In the genomic region with DNA sequence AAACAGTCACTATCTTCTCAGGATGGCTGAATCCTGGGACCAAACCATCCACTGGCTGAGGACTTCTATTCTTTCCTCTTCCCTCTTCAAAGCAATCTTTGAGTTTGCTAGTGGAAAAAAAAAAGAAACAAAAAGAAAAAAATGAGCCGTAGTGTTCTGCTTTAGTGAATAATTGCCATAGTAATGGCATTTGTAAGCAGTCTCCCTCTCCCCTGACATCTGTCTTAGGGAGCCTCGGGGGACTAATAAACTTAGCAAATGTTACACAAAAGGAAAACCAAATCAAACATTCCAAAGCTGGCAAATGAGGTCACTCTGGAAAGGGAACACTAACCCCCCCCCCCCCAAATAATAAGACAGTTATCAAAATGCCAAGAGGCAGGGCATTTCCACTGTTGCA, we compare ENCODE assay signal across 27 mouse cellular contexts.
DNase-seq lines count a peak whose midpoint lies in the region; ATAC-seq and TF ChIP-seq lines count a peak whose summit lies in the region.
"Had no signal": no experiment of that assay in that cellular context is flagged by ENCODE, and none has a peak within 500 bp of the region (broad histone marks: within the 10 kb centered on the region; RNA-seq: fewer than 3 reads in every experiment).

No protein-coding gene starts in this region.

- H3K4me3 ChIP-seq in midbrain, embryonic 11.5 days (ENCODE audit: low read depth, low read length) = no peak overlapping the region
- no peak overlapping the region for H3K4me3 ChIP-seq in midbrain, embryonic 14.5 days (replicated peaks; ENCODE audit: low read depth, low read length)
- H3K4me3 ChIP-seq in C2C12 (ENCODE audit: insufficient read depth, poor library complexity, severe bottlenecking) = no peak overlapping the region
- H3K4me3 ChIP-seq: embryonic facial prominence, embryonic 10.5 days; embryonic facial prominence, embryonic 13.5 days; erythroblast, embryonic 14.5 days; forebrain, embryonic 12.5 days; forebrain, embryonic 15.5 days had no signal

- H3K9ac ChIP-seq in midbrain, embryonic 11.5 days (ENCODE audit: low read length) = no peak overlapping the region
- H3K9ac ChIP-seq in midbrain, embryonic 14.5 days (replicated peaks; ENCODE audit: low read length) = no peak overlapping the region
- H3K9ac ChIP-seq: embryonic facial prominence, embryonic 13.5 days; forebrain, embryonic 12.5 days; forebrain, embryonic 15.5 days; hindbrain, embryonic 14.5 days had no signal

- no peak overlapping the region for H3ac ChIP-seq in C2C12 (ENCODE audit: control insufficient read depth, insufficient read length, low read depth)

- no peaks in the 10 kb centered on the region for H3K79me3 ChIP-seq in C2C12 (ENCODE audit: low read depth)

- WGBS in midbrain, embryonic 11.5 days = 68% methylated on average over 2 of the region's 2 CpGs
- WGBS in midbrain, embryonic 14.5 days = 47% methylated on average over 2 of the region's 2 CpGs

- no peaks in the 10 kb centered on the region for H3K9me3 ChIP-seq in midbrain, embryonic 11.5 days (ENCODE audit: control insufficient read depth, low read length)
- no peaks in the 10 kb centered on the region for H3K9me3 ChIP-seq in midbrain, embryonic 14.5 days (ENCODE audit: control insufficient read depth, low read length)
- H3K9me3 ChIP-seq: embryonic facial prominence, embryonic 10.5 days; embryonic facial prominence, embryonic 13.5 days; forebrain, embryonic 12.5 days; forebrain, embryonic 15.5 days; G1E had no signal

- no peaks in the 10 kb centered on the region for H3K36me3 ChIP-seq in midbrain, embryonic 11.5 days (ENCODE audit: control insufficient read depth, insufficient read depth, low read length)
- no peaks in the 10 kb centered on the region for H3K36me3 ChIP-seq in midbrain, embryonic 14.5 days (ENCODE audit: control insufficient read depth, insufficient read depth, low read length)
- H3K36me3 ChIP-seq in C2C12 (ENCODE audit: control insufficient read depth, insufficient read depth) = no peaks in the 10 kb centered on the region
- H3K36me3 ChIP-seq: embryonic facial prominence, embryonic 10.5 days; embryonic facial prominence, embryonic 13.5 days; forebrain, embryonic 12.5 days; forebrain, embryonic 15.5 days; G1E had no signal

- no peak for ATAC-seq in midbrain, embryonic 11.5 days (ENCODE audit: low FRiP score)
- no peak for ATAC-seq in midbrain, embryonic 14.5 days (ENCODE audit: low FRiP score, low TSS enrichment)
- peak; percentile 88 for ATAC-seq in Patski
- ATAC-seq: activated CD4-positive, CD25-positive, alpha-beta regulatory T cell, adult 4 months; forebrain, embryonic 15.5 days had no signal

- no peak overlapping the region for H3K4me2 ChIP-seq in midbrain, embryonic 11.5 days
- H3K4me2 ChIP-seq in midbrain, embryonic 14.5 days (ENCODE audit: low read length) = no peak overlapping the region
- H3K4me2 ChIP-seq: embryonic facial prominence, embryonic 13.5 days; forebrain, embryonic 12.5 days; forebrain, embryonic 15.5 days; heart, embryonic 11.5 days; hindbrain, embryonic 14.5 days had no signal

- no peak for TF ChIP-seq CTCF in C2C12 (IDR thresholded peaks at IDR 0.05; ENCODE audit: control insufficient read depth, insufficient read depth, insufficient read length)
- TF ChIP-seq CTCF in Patski (IDR thresholded peaks at IDR 0.05) = no peak

- no peaks in the 10 kb centered on the region for H3K27me3 ChIP-seq in midbrain, embryonic 11.5 days (ENCODE audit: control insufficient read depth, insufficient read depth, low read length)
- H3K27me3 ChIP-seq in midbrain, embryonic 14.5 days (ENCODE audit: control insufficient read depth, insufficient read depth, low read length) = no peaks in the 10 kb centered on the region
- H3K27me3 ChIP-seq in C2C12 (ENCODE audit: control insufficient read depth, insufficient read depth, insufficient read length) (no peaks in the 10 kb centered on the region), Patski (peaks cover 4% of the 10 kb centered on the region)
- H3K27me3 ChIP-seq: CH12.LX; embryonic facial prominence, embryonic 13.5 days; forebrain, embryonic 12.5 days; forebrain, embryonic 15.5 days had no signal

- POLR2A ChIA-PET in Patski (lab: Charles Lee) = interaction anchor here (0.6 kb wide), 1 partner anchor 19 kb away, joined by 3 read pairs; no protein-coding TSS in a partner anchor

- H3K4me1 ChIP-seq in midbrain, embryonic 11.5 days (ENCODE audit: control insufficient read depth, insufficient read depth, low read length) = no peaks in the 10 kb centered on the region
- H3K4me1 ChIP-seq in midbrain, embryonic 14.5 days (ENCODE audit: control insufficient read depth, insufficient read depth, low read length) = no peaks in the 10 kb centered on the region
- H3K4me1 ChIP-seq: embryonic facial prominence, embryonic 10.5 days; embryonic facial prominence, embryonic 13.5 days; forebrain, embryonic 12.5 days; forebrain, embryonic 15.5 days had no signal

- peak; percentile 41 for DNase-seq in midbrain, embryonic 11.5 days (ENCODE audit: low spot score, missing footprints)
- DNase-seq in midbrain, embryonic 14.5 days = no peak
- peak; percentile 17 for DNase-seq in Patski (ENCODE audit: low read depth, low spot score)
- DNase-seq in forelimb bud, embryonic 11.5 days (ENCODE audit: low read depth, low spot score) = peak; percentile 6
- no peak for DNase-seq in adrenal gland, postnatal 25 days
- no peak for DNase-seq in kidney, postnatal 14 days
- DNase-seq in spleen, adult 18-20 months = no peak
- DNase-seq: adrenal gland, postnatal 10 days; cerebellum, adult 11-12 months; cerebellum, adult 8-10 months; cerebellum, postnatal 10 days; cerebellum, postnatal 36 days; embryo, embryonic 11 days; gastrocnemius, postnatal 10 days; gastrocnemius, postnatal 36 days; heart, adult 11 months had no signal

- in situ Hi-C loops in Patski (cut with MboI; ENCODE audit: low pct_unique_long_range_greater_than_20kb) = no loop called here

- CTCF ChIA-PET in Patski (lab: Charles Lee) = no interaction called here

- H3K27ac ChIP-seq in midbrain, embryonic 11.5 days (ENCODE audit: low read depth, low read length) = no peak overlapping the region
- no peak overlapping the region for H3K27ac ChIP-seq in midbrain, embryonic 14.5 days (replicated peaks; ENCODE audit: low read depth, low read length)
- H3K27ac ChIP-seq: embryonic facial prominence, embryonic 10.5 days; embryonic facial prominence, embryonic 13.5 days; forebrain, embryonic 12.5 days; forebrain, embryonic 15.5 days; hindbrain, embryonic 14.5 days had no signal

- H3K79me2 ChIP-seq in C2C12 (ENCODE audit: control insufficient read depth, insufficient read depth) = no peaks in the 10 kb centered on the region

TF ChIP-seq in C2C12, 6 proteins besides CTCF, POLR2A, EP300 and RAD21:
- no peak for TF ChIP-seq FOSL1 (IDR thresholded peaks at IDR 0.05; ENCODE audit: insufficient read depth, low read length, poor library complexity, severe bottlenecking)
- TF ChIP-seq MAX (IDR thresholded peaks at IDR 0.05) = no peak
- peak; percentile 5 for TF ChIP-seq MYOD1 (IDR thresholded peaks at IDR 0.05; ENCODE audit: control insufficient read depth, insufficient read length, low read depth)
- no peak for TF ChIP-seq USF1 (IDR thresholded peaks at IDR 0.05; ENCODE audit: low read depth)

Comparison
In these comparisons a context has a peak if more than half of its experiments do, and no peak if none do; other contexts are left out.
1. DNase-seq: peak in midbrain, embryonic 11.5 days (single experiment), Patski (single experiment) and forelimb bud, embryonic 11.5 days (single experiment); none in midbrain, embryonic 14.5 days (single experiment), adrenal gland, postnatal 25 days (single experiment), kidney, postnatal 14 days (single experiment) and spleen, adult 18-20 months (0 of 2).